Mouse (Mus musculus) erythroblast, embryonic 14.5 days (primary cell): Measurements from ENCODE around the gene Duxbl3.
"Not testable (repeated sequence)": the region's sequence is repeated elsewhere in the genome, so short reads cannot be mapped to it uniquely, and the experiment has no call there.

Experiments
- GATA1 ChIP-seq: IDR thresholded peaks from 2 replicates; pipeline ENCODE4 v1.6.1; 2012; ENCODE audit warnings: low read length, inconsistent platforms, mixed read lengths
- TAL1 ChIP-seq: IDR thresholded peaks from 3 replicates; pipeline ENCODE4 v1.6.1; 2012; ENCODE audit warnings: low read length, inconsistent platforms, mixed read lengths

DNA sequence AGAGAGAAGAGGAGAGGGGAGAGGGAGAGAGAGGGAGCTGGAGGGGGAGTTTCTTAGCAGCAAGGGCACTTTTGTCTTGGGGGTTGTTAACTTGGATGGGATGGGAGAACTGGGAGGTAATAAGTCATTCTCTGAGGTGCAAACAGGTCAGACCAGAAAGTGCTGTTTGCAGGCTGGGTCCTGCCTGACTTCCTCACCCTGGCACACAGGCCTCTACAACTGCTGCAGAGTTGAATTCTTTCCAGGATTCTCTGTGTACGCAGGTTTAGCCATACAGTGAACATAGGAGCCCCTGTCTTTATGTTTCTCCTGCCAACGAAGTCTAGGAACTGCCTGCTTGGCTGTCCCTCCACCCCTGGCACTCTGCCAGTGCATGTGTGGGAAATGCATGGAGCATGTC, 29.0 kb downstream of the Duxbl3 start:
- not testable (repeated sequence) for TF ChIP-seq TAL1, GATA1
